Mouse (Mus musculus) neutrophil, adult 5-6 weeks (primary cell): Measurements from ENCODE around the gene Abl2. TPM values are rescaled to one million over a fixed set of nuclear protein-coding genes. Genes with fewer than 3 reads are reported as not detected.

Experiments used
- ATAC-seq: fragments of 151-379, 151-347 bp; 2 replicates; pipeline ENCODE4 v1.8.0; 2017; ENCODE audit warnings: mild to moderate bottlenecking, moderate TSS enrichment; ENCODE audit not compliant: insufficient number of reproducible peaks, poor library complexity, low FRiP score, severe bottlenecking; ENCODE audit errors: extremely low read depth
- total RNA-seq: library from RNA; stranded (forward); fragments of 200-1000 nt; gene quantifications from 2 replicates; pipeline ENCODE4 v1.2.3, GENCODE M21; 2017

The Abl2 gene
- total RNA-seq, 1 experiment from 2014 or later: 28.6 TPM

GRCm38 (mm10) chr1:156659906-156660659 lies 101.5 kb downstream of the Abl2 start:
- no peak for ATAC-seq

- ATAC-seq: 0 out of 2 replicates have a peak, but pooled peaks have one; percentile 20
Measured at GRCm38 (mm10) chr1:156660660-156661236, 102.2 kb downstream of the Abl2 start.

DNA sequence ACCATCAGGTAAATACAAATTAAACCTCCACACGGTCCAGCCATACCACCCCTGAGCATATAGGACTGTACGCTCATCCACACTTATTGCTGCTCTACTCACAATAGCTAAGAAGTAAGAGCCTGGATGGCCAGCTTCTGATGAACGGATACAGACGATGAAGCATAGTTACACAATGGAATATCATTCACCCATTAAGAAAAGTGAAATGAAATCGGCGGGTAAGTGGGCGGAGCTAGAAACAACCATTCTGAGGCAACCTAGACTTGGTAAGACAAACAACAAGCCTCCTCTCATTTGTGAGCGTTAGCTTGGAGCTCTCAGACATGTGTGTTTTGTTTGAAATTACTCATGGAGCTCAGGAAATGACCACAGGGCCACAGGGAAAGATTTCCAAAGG lies 107.2 kb downstream of the Abl2 start:
- no peak for ATAC-seq

DNA sequence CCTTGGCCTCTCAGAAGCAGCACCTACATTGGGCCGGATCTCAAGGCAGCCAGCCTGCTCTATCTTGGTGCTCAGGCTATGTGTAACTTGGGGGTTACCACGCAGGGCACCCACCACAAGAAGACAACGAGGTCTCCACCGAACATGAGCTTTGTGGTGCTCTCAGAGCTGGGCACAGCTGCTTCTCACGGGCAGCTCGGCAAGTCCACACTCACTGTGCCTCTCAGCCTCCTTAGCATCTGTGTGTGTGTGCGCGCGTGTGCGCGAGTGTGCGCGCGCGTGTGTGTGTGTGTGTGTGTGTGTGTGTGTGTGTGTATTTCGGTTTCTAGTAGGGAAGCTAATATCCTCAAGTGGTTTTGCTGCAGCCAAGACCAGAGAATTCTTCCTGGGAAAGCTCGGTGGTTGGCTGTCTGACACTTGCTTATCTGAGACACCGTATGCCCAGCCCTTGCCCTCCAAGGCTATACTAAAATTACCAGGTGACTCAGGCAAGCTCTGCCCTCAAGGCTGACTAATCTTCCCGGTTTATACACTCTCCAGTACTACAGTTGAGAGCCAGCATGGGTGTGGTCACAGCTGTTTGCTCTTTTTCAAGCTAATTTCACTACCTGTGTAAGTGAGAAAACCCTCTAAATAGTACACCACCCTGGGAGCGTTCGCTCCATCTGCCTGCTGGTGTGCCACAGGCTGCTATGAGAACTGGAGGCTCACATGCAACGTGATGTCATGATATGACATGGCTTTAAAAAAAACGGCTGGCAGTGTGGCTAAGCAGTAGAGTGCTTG lies 108.7 kb downstream of the Abl2 start:
- ATAC-seq: no peak

GRCm38 (mm10) chr1:156668602-156669001 lies 110.0 kb downstream of the Abl2 start:
- no peak for ATAC-seq

DNA sequence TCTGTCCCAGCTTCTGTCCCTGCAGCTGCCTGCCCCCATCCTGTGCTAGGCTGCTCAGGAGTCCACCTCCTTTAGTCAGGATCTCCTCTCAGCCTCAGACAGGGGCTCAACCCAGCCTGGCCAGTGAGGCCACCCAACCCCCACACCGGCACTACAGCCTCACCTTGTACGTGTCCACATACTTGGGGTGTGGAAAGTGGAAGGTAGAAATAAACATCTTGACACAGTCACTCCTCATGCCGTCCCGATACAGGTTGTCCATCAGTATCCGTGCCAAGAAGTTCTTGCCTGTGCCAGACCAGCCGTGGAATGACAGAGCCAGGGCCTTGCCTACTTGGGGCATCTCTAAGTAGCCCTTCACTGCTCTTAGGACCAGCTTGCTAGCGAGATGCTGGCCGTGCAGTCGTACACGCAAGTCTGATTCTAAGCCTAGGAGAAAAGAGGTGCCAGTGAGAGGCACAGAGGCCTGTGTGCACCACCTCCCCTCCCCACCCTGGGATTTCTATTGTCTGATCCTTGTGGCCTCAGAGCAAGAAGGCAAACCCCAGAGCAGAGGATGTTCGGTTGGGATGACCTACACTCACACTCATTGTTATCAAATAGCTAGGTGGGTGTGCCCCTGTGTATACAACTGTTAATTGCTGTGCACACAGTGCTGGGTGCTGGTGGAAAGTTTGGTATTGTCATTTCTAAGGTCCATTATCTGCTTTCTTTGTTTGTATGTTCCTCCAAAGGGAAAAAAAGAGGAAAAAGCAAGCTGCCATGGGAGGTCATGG lies 110.8 kb downstream of the Abl2 start:
- no peak for ATAC-seq

GRCm38 (mm10) chr1:156671921-156672320 lies 113.3 kb downstream of the Abl2 start:
- ATAC-seq: no peak

DNA sequence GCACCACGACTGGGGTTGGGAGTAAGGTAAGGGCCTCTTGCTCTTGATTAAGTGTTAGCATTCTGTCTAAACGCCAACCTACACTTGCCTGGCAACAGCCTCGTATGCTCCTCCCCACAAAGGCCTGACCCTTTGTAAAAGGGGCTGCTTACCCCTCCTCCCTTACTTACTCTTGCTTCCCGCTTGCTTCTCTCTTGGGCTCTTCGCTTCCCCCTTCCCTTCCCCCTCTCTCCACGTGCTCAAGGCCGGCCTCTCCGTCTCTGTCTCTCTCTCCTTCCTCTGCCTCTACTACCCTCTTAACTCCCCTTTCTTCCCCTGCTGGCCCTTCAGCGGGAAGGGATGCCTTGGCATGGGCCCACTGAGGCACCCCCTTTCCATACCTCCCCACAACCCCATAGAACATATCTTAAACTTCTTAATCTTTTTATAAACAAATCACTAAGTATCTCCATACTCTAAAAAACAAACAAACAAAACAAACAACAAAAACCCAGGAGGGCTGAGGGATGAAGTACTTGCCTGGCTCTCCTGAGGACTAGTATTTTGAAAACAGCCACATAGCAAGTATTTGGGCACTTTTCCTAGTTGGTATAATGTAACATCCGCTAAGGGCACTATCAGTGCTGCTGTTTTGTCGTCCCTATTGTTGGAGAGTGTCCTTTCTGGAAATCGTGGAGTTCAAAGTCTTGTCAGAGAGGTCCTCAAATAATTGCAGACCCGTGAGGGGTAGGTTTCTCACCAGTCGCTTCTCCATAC lies 114.3 kb downstream of the Abl2 start:
- ATAC-seq: no peak

DNA sequence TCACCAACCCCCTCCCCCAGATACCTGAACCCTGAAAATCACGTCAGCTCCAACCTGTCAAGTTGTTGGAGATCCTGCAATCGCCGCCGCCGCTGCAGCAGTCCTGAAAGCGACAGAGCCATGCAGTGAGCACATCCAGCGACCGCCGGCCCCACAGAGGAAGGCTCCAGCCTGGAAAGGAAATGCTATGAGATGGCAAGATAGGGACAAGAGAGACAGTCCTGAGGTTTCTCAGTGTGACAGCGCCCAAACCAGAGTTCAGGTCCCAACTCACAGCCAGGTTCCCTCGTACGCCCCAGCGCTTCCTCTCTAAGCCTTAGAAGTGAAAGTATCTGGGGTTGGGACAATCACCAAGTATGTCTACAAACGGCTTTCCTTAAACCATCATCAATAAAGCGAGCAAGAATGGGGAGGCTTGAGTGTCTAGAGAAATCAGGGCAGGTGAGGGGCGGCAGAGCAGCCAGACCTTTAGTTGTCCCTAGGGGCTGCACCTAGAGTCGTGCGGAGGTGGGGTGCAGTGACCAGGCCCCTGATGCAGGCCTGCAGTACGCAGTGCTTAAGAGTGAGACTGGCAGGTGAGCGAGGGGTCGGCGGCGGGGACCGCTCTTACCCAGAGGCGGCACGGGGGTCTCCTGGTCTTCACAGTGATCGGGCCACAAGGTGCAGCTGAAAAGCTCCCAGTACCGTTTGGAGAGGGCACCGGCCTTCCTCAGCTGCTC lies 115.0 kb downstream of the Abl2 start:
- ATAC-seq: peak; percentile 31

GRCm38 (mm10) chr1:156674195-156675000 lies 115.8 kb downstream of the Abl2 start, which contains the start of gene Tor3a:
TSS of gene Tor3a (minus strand) at chr1:156674356.
- ATAC-seq: peak; percentile 47

DNA sequence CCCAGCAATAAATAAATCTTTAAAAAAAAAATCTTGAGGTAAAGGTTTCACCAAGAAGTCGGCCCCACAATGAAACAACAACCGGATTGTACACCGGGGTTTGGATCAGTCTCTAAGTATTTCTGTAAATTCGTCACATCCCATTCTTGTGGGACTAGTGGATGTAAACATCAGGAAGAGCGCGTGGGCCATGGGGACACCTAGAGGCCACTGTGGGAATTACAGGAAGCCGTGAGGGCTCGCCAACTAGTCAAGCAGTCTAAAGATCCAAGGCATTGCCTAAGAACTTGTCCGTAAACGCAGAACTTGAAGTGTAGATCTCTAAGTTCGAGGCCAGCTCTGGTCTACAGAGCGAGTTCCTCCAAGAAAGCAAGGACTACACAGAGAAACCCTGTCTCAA lies 117.6 kb downstream of the Abl2 start:
- ATAC-seq: peak; percentile 50

GRCm38 (mm10) chr1:156676596-156676995 lies 118.0 kb downstream of the Abl2 start:
- ATAC-seq: no peak

DNA sequence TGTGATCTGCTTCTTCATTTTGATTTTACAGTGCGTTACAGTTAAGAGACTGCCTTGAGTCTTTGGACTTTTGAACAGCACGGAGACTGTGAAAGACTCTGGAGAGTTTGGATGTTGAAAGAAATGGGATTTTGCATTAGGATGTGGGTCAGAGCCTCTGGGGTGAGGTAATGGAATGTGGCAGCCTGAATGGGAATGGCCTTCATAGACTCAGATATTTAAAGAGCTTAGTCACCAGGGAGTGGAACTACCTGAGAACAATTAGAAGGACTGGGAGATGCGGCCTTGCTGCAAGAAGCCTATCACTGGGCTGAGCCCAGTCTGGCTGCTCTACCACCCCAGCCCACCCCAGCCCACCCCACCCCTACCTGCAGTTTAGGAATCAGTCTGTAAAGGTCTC lies 118.6 kb downstream of the Abl2 start:
- no peak for ATAC-seq

DNA sequence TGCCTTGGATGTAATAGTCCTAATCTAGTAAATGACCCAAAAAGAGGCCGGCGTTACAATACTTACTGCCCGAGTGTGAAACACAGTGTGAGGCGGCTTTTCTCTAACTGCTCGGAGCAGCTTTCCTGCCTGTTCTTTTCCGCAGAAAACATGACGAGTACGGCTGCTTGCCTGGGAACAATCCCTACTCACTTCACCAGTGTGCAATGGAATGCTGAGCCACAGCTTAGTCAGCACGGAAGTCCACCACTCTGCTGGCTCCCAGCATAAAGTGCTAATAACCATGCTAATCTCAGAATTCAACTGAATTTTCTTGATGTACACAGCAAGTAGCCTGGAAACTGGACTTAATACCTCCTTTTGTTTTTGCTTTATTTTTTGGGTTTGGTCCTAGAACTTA lies 121.0 kb downstream of the Abl2 start:
- no peak for ATAC-seq

DNA sequence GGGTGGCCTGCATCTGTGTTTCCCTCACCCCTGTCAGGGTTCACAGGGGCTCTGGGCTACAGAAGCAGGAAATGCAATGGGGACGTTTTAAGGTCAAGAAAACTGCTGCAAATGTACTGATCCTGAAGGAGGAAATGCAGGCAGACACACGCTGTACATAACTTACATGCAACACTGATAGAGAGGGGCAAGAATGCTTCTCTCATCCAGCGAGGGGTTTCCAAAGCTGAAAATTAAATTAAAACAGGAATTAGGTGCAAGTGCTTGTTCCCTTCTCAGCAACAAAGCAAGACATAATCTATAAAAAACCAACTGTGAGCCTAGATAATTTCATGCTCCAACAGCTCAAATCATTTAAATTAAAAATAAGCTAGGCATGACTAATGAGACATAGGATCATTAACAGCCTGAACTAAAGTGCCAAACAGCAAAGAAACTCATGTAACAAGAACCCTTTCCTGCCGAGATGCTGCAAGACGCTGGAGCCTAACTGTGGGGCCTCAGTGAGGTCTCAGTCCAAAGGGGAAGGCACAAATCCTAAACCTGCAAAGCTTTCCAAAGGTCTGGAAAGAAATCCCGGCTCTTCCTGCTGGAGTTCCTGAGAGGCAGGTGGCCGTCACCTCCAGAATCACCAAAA lies 127.6 kb downstream of the Abl2 start:
- ATAC-seq: no peak
